Mouse (Mus musculus): ENCODE data around the gene Sgsm1.

- TF ChIP-seq CTCF (IDR thresholded peaks at IDR 0.05; ENCODE audit: control insufficient read depth, insufficient read depth, insufficient read length) (no peak), MAX (IDR thresholded peaks at IDR 0.05) (no peak), USF1 (IDR thresholded peaks at IDR 0.05; ENCODE audit: low read depth) (no peak), MYOG (IDR thresholded peaks at IDR 0.05; ENCODE audit: control insufficient read depth, extremely low read depth, insufficient read length) (no peak), MYOD1 (IDR thresholded peaks at IDR 0.05; ENCODE audit: control insufficient read depth, insufficient read length, low read depth) (no peak), CEBPB (IDR thresholded peaks at IDR 0.05; ENCODE audit: low read depth) (no peak), FOSL1 (IDR thresholded peaks at IDR 0.05; ENCODE audit: insufficient read depth, low read length, poor library complexity, severe bottlenecking) (no peak)
Observed at GRCm38 (mm10) chr5:113310377-113311003, at the start of gene Sgsm1.
